Mouse (Mus musculus): Measurements from ENCODE around the gene 1810010D01Rik. TPM values are rescaled to one million over a fixed set of nuclear protein-coding genes. Genes with fewer than 3 reads are reported as not detected.

The 1810010D01Rik gene
- polyA plus RNA-seq, 1 experiment from 2014 or later: 1.3 TPM

DNA sequence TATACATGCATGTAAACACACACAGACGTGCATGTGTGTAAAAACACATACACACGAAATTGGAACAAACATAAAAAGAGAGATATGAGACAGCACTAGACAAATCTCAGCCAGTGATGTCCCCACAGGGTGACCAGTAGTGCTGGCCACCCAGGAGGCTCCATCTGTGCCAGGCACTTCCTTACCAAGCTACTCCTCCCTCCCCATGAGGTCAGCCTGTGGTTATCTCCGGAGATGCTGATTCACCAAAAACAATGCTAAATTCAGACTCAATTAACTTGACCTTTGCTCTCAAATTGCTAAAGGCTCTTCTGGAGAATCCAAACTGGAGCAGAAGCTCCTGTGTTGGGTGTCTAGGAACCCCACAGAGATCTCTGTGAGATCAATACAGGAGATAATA, 20.1 kb downstream of the 1810010D01Rik start:
- Histone ChIP-seq H3K27ac (no peak overlapping the region), H3K4me3 (no peak overlapping the region), H3K27me3 (ENCODE audit: insufficient read depth, poor library complexity, severe bottlenecking) (no peaks in the 10 kb centered on the region), H3K4me1 (peaks cover 8% of the 10 kb centered on the region; the same call in 1 of the 2 replicates), H3K9me3 (no peaks in the 10 kb centered on the region), H3K36me3 (no peaks in the 10 kb centered on the region)
- WGBS: 63% methylated on average over 3 of the region's 3 CpGs
- no peak for DNase-seq (ENCODE audit: low spot score)

DNA sequence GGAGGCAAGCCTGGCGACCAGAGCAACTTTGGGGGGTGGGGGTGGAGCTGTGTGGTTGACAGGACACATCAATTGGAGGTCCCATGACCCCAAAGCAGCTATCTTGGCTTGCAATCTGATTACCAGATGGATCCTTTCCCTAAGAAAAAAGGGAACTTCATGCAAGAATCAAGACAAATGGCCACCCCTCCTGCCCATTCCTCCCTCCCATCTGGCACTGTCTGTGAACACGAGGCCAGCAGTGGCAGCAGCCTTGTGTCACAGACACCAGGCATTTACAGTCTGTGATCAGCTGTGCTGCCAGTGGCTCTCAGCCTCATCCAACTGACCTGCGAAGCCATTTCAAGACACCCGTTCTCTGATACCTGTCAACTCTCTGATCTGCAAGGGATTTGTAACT, 25.5 kb downstream of the 1810010D01Rik start:
- 48% methylated on average over 4 of the region's 4 CpGs for WGBS
- peaks cover 30% of the 10 kb centered on the region for H3K4me1 ChIP-seq
- H3K27ac ChIP-seq: no peak overlapping the region
- no peaks in the 10 kb centered on the region for H3K36me3 ChIP-seq
- H3K9me3 ChIP-seq: no peaks in the 10 kb centered on the region
- H3K27me3 ChIP-seq (ENCODE audit: insufficient read depth, poor library complexity, severe bottlenecking): peaks cover 6% of the 10 kb centered on the region; the same call in 1 of the 2 replicates
- H3K4me3 ChIP-seq: no peak overlapping the region
- no peak for DNase-seq (ENCODE audit: low spot score)

DNA sequence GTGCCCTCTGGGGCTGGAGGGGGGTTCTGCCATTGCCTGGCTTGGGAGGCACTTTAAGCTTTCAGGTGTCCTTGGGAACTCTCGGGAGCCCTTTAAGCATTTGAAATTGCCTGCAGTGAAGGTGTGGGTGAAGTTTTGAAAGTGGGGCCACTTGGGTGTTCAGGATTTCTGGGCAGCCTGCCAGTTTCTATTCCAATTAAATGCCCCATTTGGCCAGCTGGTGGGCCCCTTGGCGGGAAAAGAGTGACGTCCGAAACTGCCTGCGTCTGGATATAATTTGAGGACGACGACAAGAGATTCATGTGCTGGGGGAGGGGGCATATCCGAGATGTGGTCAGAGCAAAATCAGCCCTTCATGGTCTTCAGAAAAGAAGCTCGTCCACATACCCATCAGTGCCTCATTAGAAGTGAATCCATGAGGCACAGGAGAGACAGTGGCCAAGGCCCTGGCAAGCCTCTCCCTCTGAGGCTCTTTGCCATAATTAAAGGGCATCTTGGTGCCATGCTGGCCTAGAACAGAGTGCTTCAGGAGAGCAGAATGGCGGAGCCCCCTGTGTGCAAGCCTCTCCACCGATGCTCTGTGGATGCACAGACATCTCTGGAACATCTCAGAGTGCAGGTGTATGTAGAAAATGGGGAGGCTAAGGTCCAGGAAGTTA, 26.4 kb downstream of the 1810010D01Rik start:
- Histone ChIP-seq H3K27ac (0 out of 2 replicates have a peak overlapping the region, but pooled peaks have one; percentile 22), H3K27me3 (ENCODE audit: insufficient read depth, poor library complexity, severe bottlenecking) (peaks cover 6% of the 10 kb centered on the region; the same call in 1 of the 2 replicates), H3K9me3 (no peaks in the 10 kb centered on the region), H3K36me3 (no peaks in the 10 kb centered on the region), H3K4me3 (no peak overlapping the region), H3K4me1 (peaks cover 37% of the 10 kb centered on the region)
- DNase-seq (ENCODE audit: low spot score): no peak
- 68% methylated on average over 11 of the region's 11 CpGs for WGBS

DNA sequence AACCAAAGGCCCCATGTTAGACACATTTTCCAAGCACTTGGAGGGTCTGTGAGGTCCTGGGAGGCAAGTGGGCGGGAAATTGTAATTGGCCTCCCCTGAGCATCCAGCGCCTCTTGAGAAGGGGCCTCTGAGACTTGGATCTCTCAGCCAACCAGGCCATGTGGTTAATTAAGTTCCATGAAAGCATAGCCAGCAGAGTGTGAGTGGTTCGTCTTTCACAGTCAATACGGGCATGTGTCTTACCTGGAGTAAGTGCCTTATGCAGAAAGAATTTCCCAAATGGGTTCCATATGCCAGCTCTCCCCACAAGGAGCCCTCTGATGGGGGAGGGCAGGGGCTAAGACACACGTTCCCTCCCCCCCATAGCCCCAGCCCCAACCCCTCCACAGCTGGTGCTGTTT, 28.2 kb downstream of the 1810010D01Rik start:
- DNase-seq (ENCODE audit: low spot score): no peak
- 48% methylated on average over 5 of the region's 5 CpGs for WGBS
- no peak overlapping the region for H3K27ac ChIP-seq
- H3K36me3 ChIP-seq: no peaks in the 10 kb centered on the region
- no peak overlapping the region for H3K4me3 ChIP-seq
- H3K4me1 ChIP-seq: peaks cover 34% of the 10 kb centered on the region
- peaks cover 6% of the 10 kb centered on the region; the same call in 1 of the 2 replicates for H3K27me3 ChIP-seq (ENCODE audit: insufficient read depth, poor library complexity, severe bottlenecking)
- H3K9me3 ChIP-seq: no peaks in the 10 kb centered on the region

DNA sequence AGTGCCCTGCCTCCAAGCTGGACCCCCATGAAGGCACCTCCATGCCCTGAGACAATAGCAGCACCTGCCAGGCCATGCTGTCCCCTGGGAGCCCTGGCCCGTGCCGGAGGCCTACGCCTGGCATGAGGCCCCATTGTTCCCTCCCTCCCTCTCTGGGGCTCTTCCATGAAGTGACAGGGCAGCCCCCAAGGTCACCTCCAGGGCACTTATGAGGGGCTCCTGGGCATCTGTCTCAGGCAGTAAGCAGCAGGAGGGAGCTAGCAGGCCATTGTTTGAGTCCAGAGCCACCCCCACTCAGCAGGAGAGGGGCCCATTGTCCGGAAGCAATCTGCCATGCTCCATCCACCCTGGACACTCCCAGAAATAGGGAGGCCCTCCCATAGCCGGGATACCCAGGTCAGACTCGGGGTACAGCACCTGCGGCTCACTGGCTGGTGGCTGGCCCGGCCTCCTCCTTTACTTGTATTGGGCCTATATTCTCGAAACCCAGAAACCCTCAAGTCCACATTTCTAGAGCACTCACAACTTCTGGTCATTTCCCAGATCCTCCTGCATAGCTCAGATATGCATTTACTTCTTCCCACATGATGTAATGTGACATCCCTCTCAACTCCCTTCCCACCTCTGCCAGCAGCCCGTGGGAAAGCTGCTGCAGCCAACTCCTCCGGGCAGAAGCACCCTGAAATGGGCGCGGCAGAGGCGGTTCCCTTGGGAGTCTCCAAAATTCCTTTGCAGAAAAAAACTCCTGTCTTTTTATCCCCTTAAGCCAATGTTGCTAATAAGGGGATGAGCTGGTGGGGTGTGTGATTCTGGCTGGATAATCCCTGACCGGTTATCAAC, 30.9 kb downstream of the 1810010D01Rik start:
- Histone ChIP-seq H3K4me3 (no peak overlapping the region), H3K36me3 (no peaks in the 10 kb centered on the region), H3K4me1 (peaks cover 37% of the 10 kb centered on the region), H3K9me3 (no peaks in the 10 kb centered on the region), H3K27me3 (ENCODE audit: insufficient read depth, poor library complexity, severe bottlenecking) (peaks cover 27% of the 10 kb centered on the region; the same call in 1 of the 2 replicates), H3K27ac (peak overlapping the region; percentile 72)
- no peak for DNase-seq (ENCODE audit: low spot score)
- 65% methylated on average over 15 of the region's 15 CpGs for WGBS

DNA sequence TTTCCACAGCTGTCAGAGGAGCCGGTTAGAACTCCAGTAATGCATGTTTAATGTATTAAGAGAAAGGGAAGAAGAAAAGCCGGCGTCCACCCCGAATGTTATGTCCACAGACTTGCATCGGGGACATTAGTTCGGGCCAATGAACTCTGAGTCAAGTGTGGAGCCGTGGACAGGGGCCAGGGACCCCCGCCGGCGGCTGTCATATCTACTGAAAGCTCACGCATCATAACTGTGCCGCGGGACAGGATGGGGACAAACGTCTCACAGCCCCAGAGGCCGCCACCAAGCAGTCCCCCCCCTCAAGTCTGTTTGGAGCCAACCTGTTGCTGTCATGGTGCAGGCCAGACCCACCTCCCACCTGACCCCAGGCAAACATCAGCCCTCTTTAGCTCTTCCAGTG, 34.4 kb downstream of the 1810010D01Rik start:
- peaks cover 49% of the 10 kb centered on the region; the same call in 1 of the 2 replicates for H3K27me3 ChIP-seq (ENCODE audit: insufficient read depth, poor library complexity, severe bottlenecking)
- H3K4me1 ChIP-seq: peaks cover 16% of the 10 kb centered on the region
- H3K36me3 ChIP-seq: no peaks in the 10 kb centered on the region
- no peak for DNase-seq (ENCODE audit: low spot score)
- WGBS: 67% methylated on average over 15 of the region's 15 CpGs
- no peaks in the 10 kb centered on the region for H3K9me3 ChIP-seq
- no peak overlapping the region for H3K27ac ChIP-seq
- H3K4me3 ChIP-seq: no peak overlapping the region

DNA sequence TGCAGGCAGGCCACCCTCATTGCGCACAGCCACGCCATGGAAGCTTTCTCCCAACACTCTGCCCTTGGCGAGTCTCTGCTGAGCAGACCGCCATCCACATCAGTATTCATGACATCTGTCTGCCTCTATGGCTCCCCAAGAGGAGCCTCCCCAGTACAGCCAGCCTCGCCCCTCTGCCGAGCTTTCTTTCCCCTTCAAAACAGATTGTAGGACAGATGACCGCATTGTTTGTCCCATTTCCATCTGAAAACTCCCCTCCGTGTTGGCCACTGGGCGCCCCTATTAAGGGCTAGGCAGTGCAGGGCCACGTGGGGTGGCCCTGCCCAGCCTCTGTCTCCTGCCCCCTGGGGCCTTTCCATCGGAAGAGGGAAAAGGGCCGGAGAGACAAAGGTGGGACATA, 34.8 kb downstream of the 1810010D01Rik start:
- Histone ChIP-seq H3K4me1 (peaks cover 16% of the 10 kb centered on the region), H3K9me3 (no peaks in the 10 kb centered on the region), H3K27ac (peak overlapping the region; percentile 60), H3K27me3 (ENCODE audit: insufficient read depth, poor library complexity, severe bottlenecking) (peaks cover 44% of the 10 kb centered on the region; the same call in 1 of the 2 replicates), H3K4me3 (no peak overlapping the region), H3K36me3 (no peaks in the 10 kb centered on the region)
- 18% methylated on average over 12 of the region's 12 CpGs for WGBS
- DNase-seq (ENCODE audit: low spot score): no peak

DNA sequence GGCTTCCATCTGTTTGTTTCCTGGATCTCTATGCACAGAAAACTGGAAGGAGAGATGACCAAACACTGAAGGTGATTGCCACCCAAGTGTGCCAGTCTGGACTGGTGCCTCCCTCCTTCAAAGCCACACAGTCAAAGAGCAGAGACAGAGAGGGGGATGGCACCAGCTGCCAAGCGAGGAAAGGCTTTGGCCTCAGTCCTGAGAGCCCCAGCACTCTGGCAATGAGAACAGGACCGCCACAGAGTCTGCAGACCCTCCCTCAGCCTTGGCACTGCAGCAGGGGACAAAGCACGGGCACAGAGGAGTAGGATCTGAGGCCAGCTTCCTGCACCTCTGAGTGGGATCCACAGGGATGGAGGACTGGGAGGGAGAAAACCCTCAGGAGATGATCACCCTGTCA, 38.2 kb downstream of the 1810010D01Rik start:
- peaks cover 8% of the 10 kb centered on the region for H3K4me1 ChIP-seq
- WGBS: 67% methylated on average over 3 of the region's 3 CpGs
- peaks cover 50% of the 10 kb centered on the region for H3K27me3 ChIP-seq (ENCODE audit: insufficient read depth, poor library complexity, severe bottlenecking)
- H3K9me3 ChIP-seq: no peaks in the 10 kb centered on the region
- H3K27ac ChIP-seq: no peak overlapping the region
- no peaks in the 10 kb centered on the region for H3K36me3 ChIP-seq
- DNase-seq (ENCODE audit: low spot score): no peak
- no peak overlapping the region for H3K4me3 ChIP-seq

DNA sequence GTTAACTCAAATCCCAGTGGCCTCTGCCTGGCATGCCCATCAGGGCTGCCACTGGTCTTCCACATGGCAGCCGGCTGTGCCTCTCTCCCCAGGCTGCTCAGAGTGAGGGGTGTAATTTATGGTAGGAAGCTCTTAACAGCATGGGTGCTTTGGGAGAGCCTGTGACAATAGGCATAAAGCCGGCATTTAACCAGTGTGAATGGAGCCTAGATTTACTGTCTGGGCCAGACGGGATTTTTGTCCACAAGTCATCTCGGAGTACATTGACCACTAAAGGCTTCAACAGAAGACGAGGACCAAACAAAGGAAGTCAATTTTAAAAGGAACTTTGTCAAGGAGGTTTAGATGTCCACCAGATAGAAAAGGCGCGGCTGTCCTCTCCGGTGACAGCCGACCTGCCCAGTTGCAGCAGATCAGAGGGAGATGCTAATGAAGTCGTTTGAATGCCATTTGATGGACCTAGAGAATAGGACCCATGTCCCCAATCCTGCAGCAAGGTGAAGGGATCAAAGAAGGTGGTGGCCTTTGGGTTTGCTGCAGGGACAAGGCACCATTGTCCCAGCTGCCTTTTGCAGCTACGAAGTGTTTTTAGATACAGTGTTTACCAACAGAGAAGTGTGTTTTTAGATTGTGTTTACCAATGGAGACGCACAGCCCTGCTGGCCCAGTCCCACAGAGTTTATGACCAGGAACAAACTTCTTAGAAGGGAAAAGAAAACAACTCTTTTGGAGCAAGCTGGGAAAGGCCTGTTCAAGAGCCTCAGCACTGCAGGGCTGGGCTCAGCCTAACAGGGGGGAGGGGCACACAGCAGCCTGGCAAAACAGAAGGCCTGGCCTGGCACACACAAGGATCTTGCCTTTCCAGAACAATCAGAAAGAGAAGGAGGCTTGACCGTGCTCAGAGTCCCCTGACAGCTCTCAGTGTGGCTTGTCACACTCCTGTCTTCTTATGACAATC, 48.4 kb downstream of the 1810010D01Rik start:
- Histone ChIP-seq H3K4me3 (no peak overlapping the region), H3K27ac (peak overlapping the region; percentile 79), H3K27me3 (ENCODE audit: insufficient read depth, poor library complexity, severe bottlenecking) (peaks cover 15% of the 10 kb centered on the region; the same call in 1 of the 2 replicates), H3K4me1 (peaks cover 18% of the 10 kb centered on the region), H3K9me3 (no peaks in the 10 kb centered on the region), H3K36me3 (no peaks in the 10 kb centered on the region)
- no peak for DNase-seq (ENCODE audit: low spot score)
- 52% methylated on average over 13 of the region's 13 CpGs for WGBS

Other genes with a start within 250 kb of the 1810010D01Rik start
- gene Tpcn2, start 75.9 kb upstream of the 1810010D01Rik start, polyA plus RNA-seq (2016; fragmentation: Nextera tagmentation; extraction: Ambion mirVana): 5.7 and 5.8 TPM in 2 replicates
- gene Mrgprf, start 92.7 kb upstream of the 1810010D01Rik start, polyA plus RNA-seq (2016; fragmentation: Nextera tagmentation; extraction: Ambion mirVana): 0.17 and 0.21 TPM in 2 replicates
- gene Mrgprd, start 106.7 kb upstream of the 1810010D01Rik start, polyA plus RNA-seq (2016; fragmentation: Nextera tagmentation; extraction: Ambion mirVana): not detected in 2 replicates

Data from heart, embryonic 10.5 days (tissue).